Mouse (Mus musculus) MEL (cell line): ENCODE data around the gene Olfr206. TPM values are rescaled to one million over a fixed set of nuclear protein-coding genes. Genes with fewer than 3 reads are reported as not detected.

Source experiments
- DNase-seq: peaks from one replicate; pipeline ENCODE4 v3.0.0; 2011; ENCODE audit warnings: low read depth, low spot score
- H3K27ac ChIP-seq: 2 replicates; pipeline ENCODE4 v1.5.1; 2012; ENCODE audit warnings: low read depth, mild to moderate bottlenecking, control low read depth, low read length, moderate library complexity; ENCODE audit not compliant: control insufficient read depth
- H3K27me3 ChIP-seq, 2 experiments: fragments of 150-350 bp in 1 of 2; sonication (generic) in 1 of 2; 2 replicates each; pipeline ENCODE4 v1.6.1; 2012; ENCODE audit warnings: low read length in 2 of 2, mild to moderate bottlenecking in 2 of 2, improper control_type of control experiment in 1 of 2, moderate library complexity in 1 of 2; ENCODE audit not compliant: insufficient read depth in 2 of 2, control insufficient read depth in 1 of 2
- H3K36me3 ChIP-seq, 2 experiments: 2 replicates each; pipeline ENCODE4 v1.6.1; 2012 to 2014; ENCODE audit warnings: low read length in 2 of 2, improper control_type of control experiment in 1 of 2, inconsistent platforms in 1 of 2, mild to moderate bottlenecking in 1 of 2; ENCODE audit not compliant: insufficient read depth in 2 of 2, control insufficient read depth in 1 of 2
- H3K4me1 ChIP-seq, 2 experiments: fragments of 150-350 bp in 1 of 2; sonication (generic) in 1 of 2; 2 replicates each; pipeline ENCODE4 v1.6.1; 2012; ENCODE audit warnings: low read length in 2 of 2, improper control_type of control experiment in 1 of 2, mild to moderate bottlenecking in 1 of 2; ENCODE audit not compliant: insufficient read depth in 2 of 2, control insufficient read depth in 1 of 2
- H3K4me3 ChIP-seq, 2 experiments: fragments of 150-350 bp in 1 of 2; sonication (generic) in 1 of 2; 2 replicates each; pipeline ENCODE4 v1.5.1; 2012; ENCODE audit warnings: low read depth in 2 of 2, low read length in 2 of 2, mild to moderate bottlenecking in 2 of 2, moderate library complexity in 2 of 2, control low read depth in 1 of 2, improper control_type of control experiment in 1 of 2; ENCODE audit not compliant: control insufficient read depth in 1 of 2, insufficient read depth in 1 of 2
- H3K79me2 ChIP-seq: 2 replicates; pipeline ENCODE4 v1.6.1; 2012; ENCODE audit warnings: mild to moderate bottlenecking, low read length, moderate library complexity; ENCODE audit not compliant: control insufficient read depth, poor library complexity, insufficient read depth
- H3K9ac ChIP-seq: 2 replicates; pipeline ENCODE4 v1.6.1; 2012; ENCODE audit warnings: low read depth, mild to moderate bottlenecking, control low read depth, low read length, moderate library complexity; ENCODE audit not compliant: control insufficient read depth, poor library complexity, severe bottlenecking
- H3K9me3 ChIP-seq: fragments of 150-350 bp; sonication (generic); replicated peaks from 2 replicates; pipeline ENCODE4 v1.6.1; 2012; ENCODE audit warnings: mild to moderate bottlenecking, low read length, improper control_type of control experiment, moderate library complexity; ENCODE audit not compliant: insufficient read depth
- CHD1 ChIP-seq: IDR thresholded peaks from 2 replicates; pipeline ENCODE4 v1.6.1; 2012; ENCODE audit warnings: low read depth, mild to moderate bottlenecking, inconsistent platforms, low read length, improper control_type of control experiment
- CTCF ChIP-seq, 3 experiments: IDR thresholded peaks in 2 of 3; conservative IDR thresholded peaks in 1 of 3; 2 replicates each; pipeline ENCODE4 v1.5.1; 2011 to 2012; ENCODE audit warnings: low read length in 3 of 3, low read depth in 2 of 3, mild to moderate bottlenecking in 2 of 3, improper control_type of control experiment in 1 of 3, inconsistent platforms in 1 of 3, mixed read lengths in 1 of 3, moderate library complexity in 1 of 3; ENCODE audit not compliant: control insufficient read depth in 1 of 3, insufficient read depth in 1 of 3, poor library complexity in 1 of 3, severe bottlenecking in 1 of 3
- EP300 ChIP-seq, 2 experiments: IDR thresholded peaks; 2 replicates each; pipeline ENCODE4 v1.6.1; 2011; ENCODE audit warnings: improper control_type of control experiment in 2 of 2, low read length in 2 of 2, low read depth in 1 of 2, mild to moderate bottlenecking in 1 of 2
- ETS1 ChIP-seq: IDR thresholded peaks from 2 replicates; pipeline ENCODE4 v1.6.1; 2012; ENCODE audit warnings: low read depth, mild to moderate bottlenecking, inconsistent platforms, low read length, improper control_type of control experiment, moderate library complexity
- GABPA ChIP-seq: IDR thresholded peaks from 2 replicates; pipeline ENCODE4 v1.6.1; 2012; ENCODE audit warnings: low read depth, mild to moderate bottlenecking, inconsistent platforms, low read length, improper control_type of control experiment, moderate library complexity
- GATA1 ChIP-seq: IDR thresholded peaks from 2 replicates; pipeline ENCODE4 v1.6.1; 2011; ENCODE audit warnings: low read depth, low read length, improper control_type of control experiment
- JUND ChIP-seq: IDR thresholded peaks from 2 replicates; pipeline ENCODE4 v1.6.1; 2011; ENCODE audit warnings: low read depth, mild to moderate bottlenecking, improper control_type of control experiment, low read length
- KAT2A ChIP-seq: conservative IDR thresholded peaks from 2 replicates; pipeline ENCODE4 v1.6.1; 2012; ENCODE audit warnings: low read depth, low read length, improper control_type of control experiment, inconsistent platforms
- MAFK ChIP-seq: IDR thresholded peaks from 2 replicates; pipeline ENCODE4 v1.6.1; 2011; ENCODE audit warnings: low read depth, mild to moderate bottlenecking, low read length, improper control_type of control experiment, borderline replicate concordance
- MYB ChIP-seq: IDR thresholded peaks from 2 replicates; pipeline ENCODE4 v1.6.1; 2011; ENCODE audit warnings: mild to moderate bottlenecking, low read depth, low read length, improper control_type of control experiment
- POLR2AphosphoS5 ChIP-seq: IDR thresholded peaks from 2 replicates; pipeline ENCODE4 v1.6.1; 2012; ENCODE audit warnings: low read depth, borderline replicate concordance, mild to moderate bottlenecking, inconsistent platforms, low read length, moderate library complexity, mixed read lengths
- RCOR1 ChIP-seq: IDR thresholded peaks from 2 replicates; pipeline ENCODE4 v1.6.1; 2012; ENCODE audit warnings: low read depth, mild to moderate bottlenecking, inconsistent platforms, low read length, improper control_type of control experiment
- SMC3 ChIP-seq: IDR thresholded peaks from 2 replicates; pipeline ENCODE4 v1.6.1; 2011; ENCODE audit warnings: low read depth, low read length, improper control_type of control experiment
- TCF12 ChIP-seq: IDR thresholded peaks from 2 replicates; pipeline ENCODE4 v1.6.1; 2014; ENCODE audit warnings: low read depth, mild to moderate bottlenecking, inconsistent platforms, low read length, improper control_type of control experiment, moderate library complexity
- USF2 ChIP-seq, 2 experiments: IDR thresholded peaks; 2 replicates each; pipeline ENCODE4 v1.6.1; 2011 to 2012; ENCODE audit warnings: improper control_type of control experiment in 2 of 2, low read length in 2 of 2, borderline replicate concordance in 1 of 2, inconsistent platforms in 1 of 2, low read depth in 1 of 2, mild to moderate bottlenecking in 1 of 2; ENCODE audit not compliant: insufficient read depth in 1 of 2
- ZC3H11A ChIP-seq: IDR thresholded peaks from 2 replicates; pipeline ENCODE4 v1.6.1; 2012; ENCODE audit warnings: low read depth, mild to moderate bottlenecking, inconsistent platforms, low read length, improper control_type of control experiment
- ZKSCAN1 ChIP-seq: IDR thresholded peaks from 2 replicates; pipeline ENCODE4 v1.6.1; 2012; ENCODE audit warnings: low read depth, mild to moderate bottlenecking, inconsistent platforms, low read length, improper control_type of control experiment, moderate library complexity
- ZMIZ1 ChIP-seq: IDR thresholded peaks from 2 replicates; pipeline ENCODE4 v1.6.1; 2012; ENCODE audit warnings: low read depth, mild to moderate bottlenecking, inconsistent platforms, low read length, improper control_type of control experiment, moderate library complexity
- ZNF384 ChIP-seq: IDR thresholded peaks from 2 replicates; pipeline ENCODE4 v1.6.1; 2012; ENCODE audit warnings: low read depth, mild to moderate bottlenecking, inconsistent platforms, low read length, improper control_type of control experiment
- polyA plus RNA-seq, 2 experiments: library from polyadenylated mRNA; stranded (reverse) in 1 of 2; unstranded in 1 of 2; fragments of >175 nt in 1 of 2; fragments of >200 nt in 1 of 2; gene quantifications; 2 replicates each; pipeline versions ENCODE4 v1.2.1 to v1.2.4; 2012; ENCODE audit warnings: low replicate concordance in 2 of 2, low read depth in 1 of 2; ENCODE audit not compliant: insufficient read length in 2 of 2, insufficient read depth in 1 of 2, missing spikeins in 1 of 2
- total RNA-seq: library from RNA; depleted of rRNA; stranded (reverse); fragments of 300-350 nt; gene quantifications from 2 replicates; pipeline ENCODE4 v1.2.3, GENCODE M21; 2012; rRNA removed

The Olfr206 gene
- total and polyA plus RNA-seq, 3 experiments: not detected

DNA sequence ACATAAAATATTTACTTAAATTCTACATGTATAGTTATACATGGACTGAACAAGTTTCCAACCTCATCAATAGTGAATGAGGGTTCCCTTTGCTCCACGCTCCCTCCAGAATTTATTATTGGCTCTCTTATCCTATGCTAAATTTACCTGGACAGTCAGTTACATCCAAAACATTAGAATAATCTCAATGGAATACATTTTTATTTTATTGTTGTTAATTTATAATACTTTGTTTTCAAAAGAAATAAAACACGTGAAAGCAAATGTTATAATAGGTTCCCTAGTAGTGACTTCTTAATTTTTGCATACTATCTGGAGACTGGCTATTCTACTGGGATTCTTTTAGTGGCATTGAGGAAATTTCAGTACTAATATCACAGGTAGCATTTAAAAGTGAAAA, 50.5 kb downstream of the Olfr206 start, which contains the start of gene Olfr203:
Gene Olfr203, plus strand, starts transcription at position 301 of the 400 bp plus-strand sequence.
- Histone ChIP-seq H3K36me3 (no peaks in the 10 kb centered on the region), H3K79me2 (no peaks in the 10 kb centered on the region), H3K4me3 (no peak within 1 kb of the TSS), H3K27ac (no peak within 1 kb of the TSS), H3K9ac (no peak within 1 kb of the TSS), H3K27me3 (no peaks in the 10 kb centered on the region), H3K9me3 (no peaks in the 10 kb centered on the region), H3K4me1 (no peaks in the 10 kb centered on the region)
- TF ChIP-seq ZNF384: no peak
- TF ChIP-seq RCOR1: no peak
- TF ChIP-seq ZC3H11A: no peak
- no peak for TF ChIP-seq GABPA
- TF ChIP-seq ETS1: no peak
- no peak for TF ChIP-seq KAT2A
- no peak for TF ChIP-seq MAFK
- no peak for TF ChIP-seq ZMIZ1
- no peak for TF ChIP-seq EP300 (IDR thresholded peaks at IDR 0.05; ENCODE audit: low read depth in 1 of 2, low read length in 2 of 2)
- no peak for TF ChIP-seq SMC3
- TF ChIP-seq MYB: no peak
- TF ChIP-seq POLR2AphosphoS5: no peak
- TF ChIP-seq ZKSCAN1: no peak
- no peak for TF ChIP-seq TCF12
- TF ChIP-seq JUND: no peak
- TF ChIP-seq CHD1: no peak
- no peak for TF ChIP-seq USF2 (IDR thresholded peaks at IDR 0.05; ENCODE audit: borderline replicate concordance in 1 of 2, insufficient read depth in 1 of 2, low read depth in 1 of 2, low read length in 2 of 2)
- no peak for TF ChIP-seq GATA1
- no peak for TF ChIP-seq CTCF (IDR thresholded peaks at IDR 0.05 in 2 of 3, conservative IDR thresholded peaks at IDR 0.05 in 1 of 3; ENCODE audit: control insufficient read depth in 1 of 3, insufficient read depth in 1 of 3, low read depth in 2 of 3, low read length in 3 of 3, poor library complexity in 1 of 3, severe bottlenecking in 1 of 3)
- no peak for DNase-seq

Other genes with a start within 250 kb of the Olfr206 start
- gene Olfr193, start 237.4 kb downstream of the Olfr206 start, total RNA-seq: not detected in 2 replicates
- gene Olfr193, start 237.4 kb downstream of the Olfr206 start, polyA plus RNA-seq: not detected
- gene Olfr194, start 228.2 kb downstream of the Olfr206 start, total RNA-seq: not detected in 2 replicates
- gene Olfr194, start 228.2 kb downstream of the Olfr206 start, polyA plus RNA-seq: not detected
- gene Olfr195, start 202.2 kb downstream of the Olfr206 start, total RNA-seq: 0.15 TPM in 1 of 2 replicates, not detected in the other
- not detected for gene Olfr195, start 202.2 kb downstream of the Olfr206 start, polyA plus RNA-seq
- not detected in 2 replicates for gene Olfr196, start 178.8 kb downstream of the Olfr206 start, total RNA-seq
- not detected for gene Olfr196, start 178.8 kb downstream of the Olfr206 start, polyA plus RNA-seq
- not detected in 2 replicates for gene Olfr198, start 145.7 kb downstream of the Olfr206 start, total RNA-seq
- not detected for gene Olfr198, start 145.7 kb downstream of the Olfr206 start, polyA plus RNA-seq
- 0.08 and 0.16 TPM in 2 replicates for gene Olfr199, start 129.5 kb downstream of the Olfr206 start, total RNA-seq
- gene Olfr199, start 129.5 kb downstream of the Olfr206 start, polyA plus RNA-seq: under 1 TPM in 1 of 2 experiments, not detected in 1; 0.22 TPM
- 0.08 TPM in 1 of 2 replicates, not detected in the other for gene Olfr201, start 76.6 kb downstream of the Olfr206 start, total RNA-seq
- gene Olfr201, start 76.6 kb downstream of the Olfr206 start, polyA plus RNA-seq: under 1 TPM in 1 of 2 experiments, not detected in 1; 0.03 TPM
- gene Olfr202, start 62.5 kb downstream of the Olfr206 start, total RNA-seq: not detected in 2 replicates
- gene Olfr202, start 62.5 kb downstream of the Olfr206 start, polyA plus RNA-seq: not detected
- gene Olfr203, start 50.4 kb downstream of the Olfr206 start, total RNA-seq: not detected in 2 replicates
- not detected for gene Olfr203, start 50.4 kb downstream of the Olfr206 start, polyA plus RNA-seq
- gene Olfr204, start 31.0 kb downstream of the Olfr206 start, total RNA-seq: not detected in 2 replicates
- gene Olfr204, start 31.0 kb downstream of the Olfr206 start, polyA plus RNA-seq: not detected
- not detected in 2 replicates for gene Olfr205, start 18.1 kb downstream of the Olfr206 start, total RNA-seq
- not detected for gene Olfr205, start 18.1 kb downstream of the Olfr206 start, polyA plus RNA-seq
- not detected in 2 replicates for gene Olfr209, start 14.7 kb upstream of the Olfr206 start, total RNA-seq
- gene Olfr209, start 14.7 kb upstream of the Olfr206 start, polyA plus RNA-seq: not detected
- gene Gabrr3, start 58.1 kb upstream of the Olfr206 start, total RNA-seq: not detected in 2 replicates
- gene Gabrr3, start 58.1 kb upstream of the Olfr206 start, polyA plus RNA-seq: not detected
- 24.1 and 25.8 TPM in 2 replicates for gene Riox2, start 122.5 kb upstream of the Olfr206 start, total RNA-seq
- gene Riox2, start 122.5 kb upstream of the Olfr206 start, polyA plus RNA-seq: 10 to 100 TPM in 1 of 2 experiments, not detected in 1; 23.4 TPM